Mouse (Mus musculus): Measurements from ENCODE around the gene Zfp46. TPM values are rescaled to one million over a fixed set of nuclear protein-coding genes. Genes with fewer than 3 reads are reported as not detected.

The Zfp46 gene
- polyA plus RNA-seq, 1 experiment from 2014 or later: 14.6 TPM

- Histone ChIP-seq H3K27ac (peak overlapping the region; percentile 67; the same call in 1 of the 2 replicates), H3K9me3 (no peaks in the 10 kb centered on the region), H3K4me1 (peaks cover 35% of the 10 kb centered on the region), H3K4me3 (no peak overlapping the region), H3K36me3 (no peaks in the 10 kb centered on the region), H3K27me3 (ENCODE audit: insufficient read depth, poor library complexity, severe bottlenecking) (no peaks in the 10 kb centered on the region)
- 71% methylated on average over 8 of the region's 8 CpGs for WGBS
- DNase-seq (ENCODE audit: low spot score): no peak
These were observed 3.4 kb upstream of the Zfp46 start for GRCm38 (mm10) chr4:136281097-136281496.

DNA sequence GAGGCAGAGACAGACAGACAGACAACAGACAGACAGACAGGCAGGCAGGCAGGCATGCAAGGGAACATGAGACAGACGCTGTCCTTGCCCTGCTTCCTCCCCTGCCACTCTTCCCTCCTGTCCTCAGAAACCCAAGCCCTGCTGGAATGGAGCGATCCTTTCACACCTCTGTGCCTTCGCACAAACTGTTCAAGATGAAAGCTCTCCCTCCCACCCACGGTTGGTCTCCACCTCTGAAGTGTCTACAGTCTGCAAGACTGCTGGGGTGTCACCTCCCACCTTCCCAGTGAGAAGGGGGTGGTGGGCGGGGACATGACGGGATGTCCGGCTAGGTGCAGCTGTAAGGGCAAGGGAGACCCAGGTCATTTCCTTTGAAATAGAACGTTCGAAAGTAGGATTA is 2.9 kb upstream of the Zfp46 start:
- Histone ChIP-seq H3K27me3 (ENCODE audit: insufficient read depth, poor library complexity, severe bottlenecking) (no peaks in the 10 kb centered on the region), H3K27ac (peak overlapping the region; percentile 67; the same call in 1 of the 2 replicates)
- WGBS: 31% methylated on average over 9 of the region's 9 CpGs

DNA sequence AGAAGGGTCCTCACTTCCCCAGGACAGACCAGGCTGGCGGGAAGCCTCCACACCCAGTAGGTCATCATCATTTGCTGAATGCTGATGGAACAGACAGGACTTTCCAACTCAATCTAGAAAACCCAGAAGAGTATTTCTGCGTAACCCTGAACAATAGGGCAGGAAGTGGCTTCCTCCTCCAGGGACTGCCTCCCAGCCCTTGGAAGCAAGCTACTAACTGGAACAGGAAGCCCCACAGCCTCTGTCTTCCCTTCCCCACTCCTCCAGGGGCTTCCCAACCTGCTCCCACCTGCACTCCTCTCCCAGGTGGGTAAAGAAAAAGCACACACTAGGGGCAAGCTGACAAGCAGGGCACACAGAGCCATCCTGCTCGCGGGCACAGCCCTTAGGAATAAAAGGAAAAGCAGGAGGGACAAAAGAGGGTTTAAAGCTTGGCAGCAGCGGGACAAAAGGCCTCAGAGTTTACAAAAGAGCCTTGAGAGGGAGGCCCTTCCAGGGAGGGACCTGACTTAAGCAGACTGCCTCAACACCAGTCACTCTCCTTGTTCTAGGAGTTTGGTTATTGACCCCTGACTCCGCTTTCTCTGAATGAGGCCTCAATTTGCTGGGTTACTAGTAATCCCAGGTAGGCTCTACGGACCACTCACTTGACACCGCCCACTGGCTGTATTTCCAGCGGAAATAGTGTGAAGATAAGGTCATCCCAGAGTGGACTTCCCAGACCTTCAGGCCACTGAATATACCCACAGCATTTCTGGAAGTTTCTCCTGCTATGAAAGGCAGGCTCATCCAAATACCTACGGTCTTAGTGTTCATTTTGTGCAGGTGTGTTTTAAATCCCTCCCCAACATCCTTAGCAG is 1.6 kb upstream of the Zfp46 start:
- peaks cover 9% of the 10 kb centered on the region for H3K36me3 ChIP-seq
- no peaks in the 10 kb centered on the region for H3K27me3 ChIP-seq (ENCODE audit: insufficient read depth, poor library complexity, severe bottlenecking)
- peak overlapping the region; percentile 92 for H3K27ac ChIP-seq
- H3K9me3 ChIP-seq: no peaks in the 10 kb centered on the region
- H3K4me3 ChIP-seq: no peak overlapping the region
- 51% methylated on average over 10 of the region's 10 CpGs for WGBS
- peaks cover 48% of the 10 kb centered on the region for H3K4me1 ChIP-seq
- DNase-seq (ENCODE audit: low spot score): no peak

More for the DNA sequence above, 2.9 kb upstream of the Zfp46 start:
- Histone ChIP-seq H3K4me3 (no peak overlapping the region), H3K9me3 (no peaks in the 10 kb centered on the region), H3K36me3 (no peaks in the 10 kb centered on the region), H3K4me1 (peaks cover 40% of the 10 kb centered on the region)
- DNase-seq (ENCODE audit: low spot score): no peak

DNA sequence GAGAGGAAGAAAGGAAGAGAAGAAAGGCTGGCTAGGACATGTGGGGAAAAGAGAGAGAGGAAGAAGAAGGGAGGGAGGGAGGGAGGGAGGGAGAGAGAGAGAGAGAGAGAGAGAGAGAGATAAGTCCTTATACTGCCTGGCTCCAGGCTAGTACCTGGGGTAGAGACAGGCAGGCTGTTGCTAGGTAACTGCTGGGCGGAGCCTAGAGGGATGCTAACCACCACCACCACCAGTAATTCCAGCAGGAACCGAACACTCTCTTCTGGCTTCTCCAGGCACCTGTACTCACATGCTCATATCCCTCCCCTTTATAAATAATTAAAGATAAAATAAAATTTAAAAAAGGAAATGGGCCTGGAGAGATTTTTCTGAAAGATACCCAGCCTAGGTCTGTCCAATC is 700 bp upstream of the Zfp46 start:
- DNase-seq (ENCODE audit: low spot score): no peak
- Histone ChIP-seq H3K27me3 (ENCODE audit: insufficient read depth, poor library complexity, severe bottlenecking) (peaks cover 2% of the 10 kb centered on the region), H3K9me3 (peaks cover 2% of the 10 kb centered on the region; the same call in 1 of the 2 replicates), H3K27ac (peak overlapping the region; percentile 92), H3K4me1 (peaks cover 48% of the 10 kb centered on the region), H3K36me3 (peaks cover 18% of the 10 kb centered on the region), H3K4me3 (no peak overlapping the region)
- 39% methylated on average over 2 of the region's 2 CpGs for WGBS

GRCm38 (mm10) chr4:136284891-136285290 is 408 bp downstream of the Zfp46 start:
- H3K27ac ChIP-seq: peak overlapping the region; percentile 92
- H3K4me1 ChIP-seq: peaks cover 52% of the 10 kb centered on the region
- H3K36me3 ChIP-seq: peaks cover 29% of the 10 kb centered on the region
- peaks cover 4% of the 10 kb centered on the region; the same call in 1 of the 2 replicates for H3K9me3 ChIP-seq
- WGBS: 32% methylated on average over 6 of the region's 6 CpGs
- H3K27me3 ChIP-seq (ENCODE audit: insufficient read depth, poor library complexity, severe bottlenecking): peaks cover 13% of the 10 kb centered on the region
- peak overlapping the region; percentile 76 for H3K4me3 ChIP-seq
- DNase-seq (ENCODE audit: low spot score): no peak

GRCm38 (mm10) chr4:136285348-136285810 is 896 bp downstream of the Zfp46 start:
- Histone ChIP-seq H3K27ac (peak overlapping the region; percentile 92), H3K4me1 (peaks cover 57% of the 10 kb centered on the region)
- under 1% methylated on average over 25 of the region's 25 CpGs for WGBS

GRCm38 (mm10) chr4:136285811-136286371 is 1.4 kb downstream of the Zfp46 start:
- Histone ChIP-seq H3K9me3 (peaks cover 4% of the 10 kb centered on the region; the same call in 1 of the 2 replicates), H3K4me1 (peaks cover 62% of the 10 kb centered on the region), H3K27ac (peak overlapping the region; percentile 92), H3K36me3 (peaks cover 39% of the 10 kb centered on the region), H3K4me3 (peak overlapping the region; percentile 76), H3K27me3 (ENCODE audit: insufficient read depth, poor library complexity, severe bottlenecking) (peaks cover 23% of the 10 kb centered on the region)
- 0% methylated on average over 29 of the region's 29 CpGs for WGBS
- DNase-seq (ENCODE audit: low spot score): peak; percentile 99

More at GRCm38 (mm10) chr4:136285348-136285810, 896 bp downstream of the Zfp46 start:
- Histone ChIP-seq H3K27me3 (ENCODE audit: insufficient read depth, poor library complexity, severe bottlenecking) (peaks cover 18% of the 10 kb centered on the region), H3K36me3 (peaks cover 34% of the 10 kb centered on the region), H3K4me3 (peak overlapping the region; percentile 76), H3K9me3 (peaks cover 4% of the 10 kb centered on the region; the same call in 1 of the 2 replicates)
- peak; percentile 97 for DNase-seq (ENCODE audit: low spot score)

GRCm38 (mm10) chr4:136289918-136290780 is 5.7 kb downstream of the Zfp46 start:
- peak overlapping the region; percentile 45 for H3K4me3 ChIP-seq
- H3K27ac ChIP-seq: no peak overlapping the region
- peaks cover 77% of the 10 kb centered on the region for H3K36me3 ChIP-seq

DNA sequence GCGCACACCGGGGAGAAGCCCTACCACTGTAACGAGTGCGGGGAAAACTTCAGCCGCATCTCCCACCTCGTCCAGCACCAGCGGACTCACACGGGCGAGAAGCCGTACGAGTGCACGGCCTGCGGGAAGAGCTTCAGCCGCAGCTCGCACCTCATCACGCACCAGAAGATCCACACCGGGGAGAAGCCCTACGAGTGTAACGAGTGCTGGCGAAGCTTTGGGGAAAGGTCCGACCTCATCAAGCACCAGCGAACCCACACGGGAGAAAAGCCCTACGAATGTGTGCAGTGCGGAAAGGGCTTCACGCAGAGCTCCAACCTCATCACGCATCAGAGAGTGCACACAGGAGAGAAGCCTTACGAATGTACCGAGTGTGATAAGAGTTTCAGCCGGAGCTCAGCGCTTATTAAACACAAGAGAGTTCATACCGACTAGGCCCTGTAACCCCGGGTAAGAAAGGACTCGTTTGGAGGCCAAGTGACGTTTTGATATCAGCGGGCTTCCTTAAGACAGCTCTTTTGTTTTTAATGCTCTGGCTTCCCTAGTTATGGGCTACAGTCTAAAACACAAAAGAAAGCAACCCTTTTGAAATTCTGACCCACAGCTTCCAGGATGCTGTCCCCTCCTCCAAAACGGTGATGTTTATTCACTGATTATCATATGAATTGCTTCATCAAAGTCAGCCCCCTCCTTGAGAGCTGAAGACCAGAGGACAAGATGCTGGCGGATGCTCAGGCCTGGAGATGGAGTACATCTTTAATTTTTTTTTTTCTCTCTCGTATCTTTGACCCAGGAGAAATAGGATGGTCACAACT is 6.5 kb downstream of the Zfp46 start:
- peaks cover 29% of the 10 kb centered on the region for H3K4me1 ChIP-seq
- H3K27me3 ChIP-seq (ENCODE audit: insufficient read depth, poor library complexity, severe bottlenecking): peaks cover 28% of the 10 kb centered on the region
- H3K36me3 ChIP-seq: peaks cover 77% of the 10 kb centered on the region
- no peak overlapping the region for H3K27ac ChIP-seq
- peak overlapping the region; percentile 45; the same call in 1 of the 2 replicates for H3K4me3 ChIP-seq
- no peak for DNase-seq (ENCODE audit: low spot score)
- 65% methylated on average over 39 of the region's 39 CpGs for WGBS
- H3K9me3 ChIP-seq: peaks cover 4% of the 10 kb centered on the region; the same call in 1 of the 2 replicates

More at GRCm38 (mm10) chr4:136289918-136290780, 5.7 kb downstream of the Zfp46 start:
- Histone ChIP-seq H3K4me1 (peaks cover 29% of the 10 kb centered on the region), H3K27me3 (ENCODE audit: insufficient read depth, poor library complexity, severe bottlenecking) (peaks cover 28% of the 10 kb centered on the region), H3K9me3 (peaks cover 4% of the 10 kb centered on the region; the same call in 1 of the 2 replicates)
- DNase-seq (ENCODE audit: low spot score): no peak
- 42% methylated on average over 66 of the region's 66 CpGs for WGBS

GRCm38 (mm10) chr4:136291692-136292091 is 7.2 kb downstream of the Zfp46 start:
- Histone ChIP-seq H3K4me1 (peaks cover 25% of the 10 kb centered on the region), H3K36me3 (peaks cover 77% of the 10 kb centered on the region), H3K27ac (no peak overlapping the region), H3K9me3 (peaks cover 4% of the 10 kb centered on the region; the same call in 1 of the 2 replicates), H3K27me3 (ENCODE audit: insufficient read depth, poor library complexity, severe bottlenecking) (peaks cover 28% of the 10 kb centered on the region), H3K4me3 (no peak overlapping the region)
- DNase-seq (ENCODE audit: low spot score): no peak
- 78% methylated on average over 6 of the region's 6 CpGs for WGBS

GRCm38 (mm10) chr4:136295941-136296340 is 11.5 kb downstream of the Zfp46 start:
- Histone ChIP-seq H3K36me3 (peaks cover 37% of the 10 kb centered on the region), H3K4me3 (no peak overlapping the region), H3K27me3 (ENCODE audit: insufficient read depth, poor library complexity, severe bottlenecking) (peaks cover 5% of the 10 kb centered on the region), H3K4me1 (0 out of 2 replicates have a peak, but pooled peaks cover 4% of the 10 kb centered on the region), H3K27ac (no peak overlapping the region), H3K9me3 (no peaks in the 10 kb centered on the region)
- DNase-seq (ENCODE audit: low spot score): no peak
- 60% methylated on average over 7 of the region's 7 CpGs for WGBS

Measured in heart, embryonic 10.5 days (tissue).